Mouse (Mus musculus): ENCODE measurements at regions not wholly inside any gene's neighbourhood (a gene's known extent, or its start where the extent isn't known, plus 50 kb on each side); places are given as distances from the start of the nearest gene placed in this dataset.

- Histone ChIP-seq H3K4me3 (ENCODE audit: insufficient read depth, low read length) (no peak overlapping the region), H3K4me1 (ENCODE audit: control insufficient read depth, insufficient read depth, low read length) (peaks cover 6% of the 10 kb centered on the region), H3K27ac (ENCODE audit: insufficient read depth, low read depth, low read length) (no peak overlapping the region)
- TF ChIP-seq CTCF (IDR thresholded peaks at IDR 0.05; ENCODE audit: low read depth, low read length) (no peak), POLR2A (IDR thresholded peaks at IDR 0.05; ENCODE audit: borderline replicate concordance, low read depth, low read length) (no peak)
Measured at GRCm38 (mm10) chr17:79170690-79171089, 119.0 kb downstream of the Qpct start.

- no peaks in the 10 kb centered on the region for H3K4me1 ChIP-seq (ENCODE audit: control insufficient read depth, insufficient read depth, low read length)
- no peak overlapping the region for H3K27ac ChIP-seq (ENCODE audit: insufficient read depth, low read depth, low read length)
- TF ChIP-seq POLR2A (IDR thresholded peaks at IDR 0.05; ENCODE audit: borderline replicate concordance, low read depth, low read length) (no peak), CTCF (IDR thresholded peaks at IDR 0.05; ENCODE audit: low read depth, low read length) (no peak)
- no peak overlapping the region for H3K4me3 ChIP-seq (ENCODE audit: insufficient read depth, low read length)
Measured at GRCm38 (mm10) chr17:79167198-79167597, 115.5 kb downstream of the Qpct start.

GRCm38 (mm10) chr17:79164874-79165553 is 113.3 kb downstream of the Qpct start:
- TF ChIP-seq POLR2A (IDR thresholded peaks at IDR 0.05; ENCODE audit: borderline replicate concordance, low read depth, low read length) (no peak), CTCF (IDR thresholded peaks at IDR 0.05; ENCODE audit: low read depth, low read length) (no peak)
- no peak overlapping the region for H3K27ac ChIP-seq (ENCODE audit: insufficient read depth, low read depth, low read length)

GRCm38 (mm10) chr17:79163983-79164382 is 112.3 kb downstream of the Qpct start:
- Histone ChIP-seq H3K4me1 (ENCODE audit: control insufficient read depth, insufficient read depth, low read length) (no peaks in the 10 kb centered on the region), H3K27ac (ENCODE audit: insufficient read depth, low read depth, low read length) (no peak overlapping the region), H3K4me3 (ENCODE audit: insufficient read depth, low read length) (no peak overlapping the region)
- no peak for TF ChIP-seq CTCF (IDR thresholded peaks at IDR 0.05; ENCODE audit: low read depth, low read length)

More at GRCm38 (mm10) chr17:79164874-79165553, 113.3 kb downstream of the Qpct start:
- Histone ChIP-seq H3K4me1 (ENCODE audit: control insufficient read depth, insufficient read depth, low read length) (no peaks in the 10 kb centered on the region), H3K4me3 (ENCODE audit: insufficient read depth, low read length) (no peak overlapping the region)

GRCm38 (mm10) chr17:79154138-79154537 is 102.4 kb downstream of the Qpct start:
- TF ChIP-seq POLR2A (IDR thresholded peaks at IDR 0.05; ENCODE audit: borderline replicate concordance, low read depth, low read length) (no peak), CTCF (IDR thresholded peaks at IDR 0.05; ENCODE audit: low read depth, low read length) (no peak)
- Histone ChIP-seq H3K27ac (ENCODE audit: insufficient read depth, low read depth, low read length) (no peak overlapping the region), H3K4me1 (ENCODE audit: control insufficient read depth, insufficient read depth, low read length) (no peaks in the 10 kb centered on the region), H3K4me3 (ENCODE audit: insufficient read depth, low read length) (no peak overlapping the region)

- H3K4me3 ChIP-seq (ENCODE audit: insufficient read depth, low read length): no peak overlapping the region
- TF ChIP-seq CTCF (IDR thresholded peaks at IDR 0.05; ENCODE audit: low read depth, low read length): no peak
- TF ChIP-seq POLR2A (IDR thresholded peaks at IDR 0.05; ENCODE audit: borderline replicate concordance, low read depth, low read length): no peak
- H3K27ac ChIP-seq (ENCODE audit: insufficient read depth, low read depth, low read length): no peak overlapping the region
- no peaks in the 10 kb centered on the region for H3K4me1 ChIP-seq (ENCODE audit: control insufficient read depth, insufficient read depth, low read length)
Measured at GRCm38 (mm10) chr17:79152823-79153222, 101.1 kb downstream of the Qpct start.

GRCm38 (mm10) chr17:79147883-79148282 is 96.2 kb downstream of the Qpct start:
- H3K4me1 ChIP-seq (ENCODE audit: control insufficient read depth, insufficient read depth, low read length): no peaks in the 10 kb centered on the region
- H3K27ac ChIP-seq (ENCODE audit: insufficient read depth, low read depth, low read length): no peak overlapping the region
- no peak for TF ChIP-seq POLR2A (IDR thresholded peaks at IDR 0.05; ENCODE audit: borderline replicate concordance, low read depth, low read length)
- TF ChIP-seq CTCF (IDR thresholded peaks at IDR 0.05; ENCODE audit: low read depth, low read length): no peak
- no peak overlapping the region for H3K4me3 ChIP-seq (ENCODE audit: insufficient read depth, low read length)

- no peak overlapping the region for H3K27ac ChIP-seq (ENCODE audit: insufficient read depth, low read depth, low read length)
- TF ChIP-seq CTCF (IDR thresholded peaks at IDR 0.05; ENCODE audit: low read depth, low read length) (no peak), POLR2A (IDR thresholded peaks at IDR 0.05; ENCODE audit: borderline replicate concordance, low read depth, low read length) (no peak)
- no peak overlapping the region for H3K4me3 ChIP-seq (ENCODE audit: insufficient read depth, low read length)
- peaks cover 3% of the 10 kb centered on the region; the same call in 1 of the 2 replicates for H3K4me1 ChIP-seq (ENCODE audit: control insufficient read depth, insufficient read depth, low read length)
Measured at GRCm38 (mm10) chr17:79144913-79145625, 93.4 kb downstream of the Qpct start.

GRCm38 (mm10) chr17:79143031-79143430 is 91.3 kb downstream of the Qpct start:
- no peak overlapping the region for H3K27ac ChIP-seq (ENCODE audit: insufficient read depth, low read depth, low read length)
- H3K4me3 ChIP-seq (ENCODE audit: insufficient read depth, low read length): no peak overlapping the region
- peaks cover 3% of the 10 kb centered on the region; the same call in 1 of the 2 replicates for H3K4me1 ChIP-seq (ENCODE audit: control insufficient read depth, insufficient read depth, low read length)
- TF ChIP-seq POLR2A (IDR thresholded peaks at IDR 0.05; ENCODE audit: borderline replicate concordance, low read depth, low read length): no peak
- TF ChIP-seq CTCF (IDR thresholded peaks at IDR 0.05; ENCODE audit: low read depth, low read length): no peak
